Mouse (Mus musculus) inflammation-experienced regulatory T-cells (primary cell): Measurements from ENCODE around the gene E030025P04Rik. TPM values are rescaled to one million over a fixed set of nuclear protein-coding genes. Genes with fewer than 3 reads are reported as not detected.

Experiments used
- polyA plus RNA-seq, 2 experiments: library from polyadenylated mRNA; unstranded; fragments of 100-300 nt; shearing (Covaris generic); gene quantifications; one replicate each; pipeline ENCODE4 v1.2.1; 2017

E030025P04Rik gene
- polyA plus RNA-seq, result not detected

DNA sequence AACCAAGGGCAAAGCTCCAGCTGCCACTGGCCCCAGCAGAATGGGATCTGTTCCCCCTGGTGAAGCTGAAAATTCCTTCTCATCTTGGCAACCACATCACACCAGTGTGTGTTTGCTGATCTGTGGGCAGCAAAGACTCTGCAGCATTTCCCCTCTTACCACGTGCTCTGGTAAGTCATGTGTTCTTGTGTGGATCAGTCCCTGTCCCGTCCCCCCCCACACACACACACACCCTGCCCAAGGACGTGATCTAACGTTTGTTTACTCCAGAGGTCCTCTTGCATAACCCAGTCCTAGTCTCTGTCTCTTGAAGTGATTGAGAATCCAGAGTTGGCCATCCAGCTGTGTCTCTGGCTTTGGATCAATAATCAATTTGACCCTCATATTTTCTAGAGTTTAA lies at the start of gene E030025P04Rik:
TSS of gene E030025P04Rik (minus strand) at position 134 of the 400 bp plus-strand sequence.

Other genes starting within 250 kb of the E030025P04Rik start
- 10 to 100 TPM in 1 of 2 experiments, 1 to 10 TPM in 1; 7.7 to 12.1 TPM for gene Axin2, start 224.0 kb downstream of the E030025P04Rik start, polyA plus RNA-seq
- gene Rgs9, start 153.8 kb upstream of the E030025P04Rik start, polyA plus RNA-seq, result 1 to 10 TPM; 2.8 to 6.9 TPM
- 10 to 100 TPM; 74.6 to 79.0 TPM for gene Gna13, start 218.5 kb upstream of the E030025P04Rik start, polyA plus RNA-seq